ENCODE assay signal across 11 mouse cellular contexts in genomic region chr7:133019481-133020020, GRCm38 (mm10).
DNase-seq lines count a peak whose midpoint lies in the region; ATAC-seq and TF ChIP-seq lines count a peak whose summit lies in the region.
"Had no signal": no experiment of that assay in that cellular context is flagged by ENCODE, and none has a peak within 500 bp of the region (broad histone marks: within the 10 kb centered on the region; RNA-seq: fewer than 3 reads in every experiment).

No protein-coding gene starts in this region.

- 30% methylated on average over 6 of the region's 6 CpGs for WGBS in kidney, embryonic 15.5 days
- 33% methylated on average over 5 of the region's 6 CpGs for WGBS in kidney, embryonic 14.5 days
- WGBS in lung, embryonic 16.5 days, result 29% methylated on average over 6 of the region's 6 CpGs

- peaks cover 40% of the 10 kb centered on the region for H3K4me1 ChIP-seq in kidney, embryonic 15.5 days
- peaks cover 16% of the 10 kb centered on the region; the same call in 1 of the 2 replicates for H3K4me1 ChIP-seq in kidney, embryonic 14.5 days (ENCODE audit: control insufficient read depth, insufficient read depth, low read length)
- peaks cover 21% of the 10 kb centered on the region; the same call in 1 of the 2 replicates for H3K4me1 ChIP-seq in lung, embryonic 16.5 days (replicated peaks; ENCODE audit: control insufficient read depth, insufficient read depth, low read length)

- H3K27ac ChIP-seq in gastrocnemius, adult 2 months, result peak overlapping the region; percentile 54
- peak overlapping the region; percentile 37; the same call in 1 of the 2 replicates for H3K27ac ChIP-seq in kidney, embryonic 15.5 days
- H3K27ac ChIP-seq in kidney, embryonic 14.5 days (ENCODE audit: low read depth, low read length), result no peak overlapping the region
- H3K27ac ChIP-seq in lung, embryonic 16.5 days (ENCODE audit: low read length), result 0 out of 2 replicates have a peak overlapping the region, but pooled peaks have one; percentile 31
- H3K27ac ChIP-seq: macrophage had no signal

- 0 out of 2 replicates have a peak, but pooled peaks cover 15% of the 10 kb centered on the region for H3K36me3 ChIP-seq in kidney, embryonic 15.5 days
- H3K36me3 ChIP-seq in kidney, embryonic 14.5 days (ENCODE audit: control insufficient read depth, insufficient read depth, low read length), result peaks cover 3% of the 10 kb centered on the region
- no peaks in the 10 kb centered on the region for H3K36me3 ChIP-seq in lung, embryonic 16.5 days (ENCODE audit: control insufficient read depth, insufficient read depth, low read length)

- no peaks in the 10 kb centered on the region for H3K9me3 ChIP-seq in kidney, embryonic 15.5 days (replicated peaks)
- H3K9me3 ChIP-seq in kidney, embryonic 14.5 days (ENCODE audit: control insufficient read depth, low read length), result no peaks in the 10 kb centered on the region
- H3K9me3 ChIP-seq in lung, embryonic 16.5 days (ENCODE audit: control insufficient read depth, low read length), result no peaks in the 10 kb centered on the region

- no peak for DNase-seq in gastrocnemius, adult 2 months
- no peak for DNase-seq in gastrocnemius, adult 8-10 months (ENCODE audit: low spot score in 2 of 2)
- DNase-seq in brain, embryonic 14.5 days (ENCODE audit: low read depth), result peak; percentile 65
- DNase-seq in adrenal gland, postnatal 14 days, result no peak
- DNase-seq in right cerebral cortex, adult 18-20 months, result no peak
- DNase-seq: cerebellum, adult 2 months; right cerebral cortex, postnatal 14 days had no signal

- no peak for TF ChIP-seq CTCF in gastrocnemius, adult 2 months (IDR thresholded peaks at IDR 0.05)
- no peak for TF ChIP-seq CTCF in brain, embryonic 14.5 days (IDR thresholded peaks at IDR 0.05; ENCODE audit: borderline replicate concordance, extremely low read depth, insufficient read depth, insufficient read length)

- no peaks in the 10 kb centered on the region for H3K27me3 ChIP-seq in kidney, embryonic 15.5 days
- no peaks in the 10 kb centered on the region for H3K27me3 ChIP-seq in kidney, embryonic 14.5 days (ENCODE audit: control insufficient read depth, insufficient read depth, low read length)
- H3K27me3 ChIP-seq in lung, embryonic 16.5 days (ENCODE audit: control insufficient read depth, insufficient read depth, low read depth, low read length), result no peaks in the 10 kb centered on the region

- intact Hi-C loops in gastrocnemius, adult 2 months (cut with DNase I), result no loop called here

- no peak overlapping the region for H3K4me2 ChIP-seq in kidney, embryonic 15.5 days
- no peak overlapping the region for H3K4me2 ChIP-seq in kidney, embryonic 14.5 days (replicated peaks; ENCODE audit: low read depth, low read length)
- H3K4me2 ChIP-seq in lung, embryonic 16.5 days (ENCODE audit: low read depth, low read length), result no peak overlapping the region

- TF ChIP-seq POLR2A in brain, embryonic 14.5 days (IDR thresholded peaks at IDR 0.05; ENCODE audit: borderline replicate concordance, extremely low read depth, insufficient read depth, insufficient read length, poor library complexity, severe bottlenecking), result no peak

- no peak for ATAC-seq in kidney, embryonic 15.5 days (replicated peaks; ENCODE audit: low FRiP score)
- ATAC-seq in kidney, embryonic 14.5 days (ENCODE audit: low FRiP score, low TSS enrichment), result no peak
- ATAC-seq in lung, embryonic 16.5 days (ENCODE audit: low read depth), result peak; percentile 48; the same call in 1 of the 2 replicates

- no peak overlapping the region for H3K4me3 ChIP-seq in gastrocnemius, adult 2 months
- no peak overlapping the region for H3K4me3 ChIP-seq in kidney, embryonic 15.5 days (replicated peaks)
- H3K4me3 ChIP-seq in kidney, embryonic 14.5 days (ENCODE audit: low read length), result no peak overlapping the region
- H3K4me3 ChIP-seq in lung, embryonic 16.5 days (ENCODE audit: low read length), result no peak overlapping the region

- no peak overlapping the region for H3K9ac ChIP-seq in kidney, embryonic 15.5 days
- H3K9ac ChIP-seq in kidney, embryonic 14.5 days (ENCODE audit: low read depth, low read length), result no peak overlapping the region
- no peak overlapping the region for H3K9ac ChIP-seq in lung, embryonic 16.5 days (ENCODE audit: low read length)
